Mouse (Mus musculus): ENCODE data around the gene Hist1h2ad. TPM values are rescaled to one million over a fixed set of nuclear protein-coding genes. Genes with fewer than 3 reads are reported as not detected.
A peak's percentile ranks its signal among the peaks of the same experiment; 100 is the strongest.
"Not testable (repeated sequence)": the region's sequence is repeated elsewhere in the genome, so short reads cannot be mapped to it uniquely, and the experiment has no call there.

Gene Hist1h2ad
- polyA plus RNA-seq (2011; ENCODE audit: insufficient read length, low read depth, missing spikeins) = 2.9 and 3.0 TPM in 2 replicates

DNA sequence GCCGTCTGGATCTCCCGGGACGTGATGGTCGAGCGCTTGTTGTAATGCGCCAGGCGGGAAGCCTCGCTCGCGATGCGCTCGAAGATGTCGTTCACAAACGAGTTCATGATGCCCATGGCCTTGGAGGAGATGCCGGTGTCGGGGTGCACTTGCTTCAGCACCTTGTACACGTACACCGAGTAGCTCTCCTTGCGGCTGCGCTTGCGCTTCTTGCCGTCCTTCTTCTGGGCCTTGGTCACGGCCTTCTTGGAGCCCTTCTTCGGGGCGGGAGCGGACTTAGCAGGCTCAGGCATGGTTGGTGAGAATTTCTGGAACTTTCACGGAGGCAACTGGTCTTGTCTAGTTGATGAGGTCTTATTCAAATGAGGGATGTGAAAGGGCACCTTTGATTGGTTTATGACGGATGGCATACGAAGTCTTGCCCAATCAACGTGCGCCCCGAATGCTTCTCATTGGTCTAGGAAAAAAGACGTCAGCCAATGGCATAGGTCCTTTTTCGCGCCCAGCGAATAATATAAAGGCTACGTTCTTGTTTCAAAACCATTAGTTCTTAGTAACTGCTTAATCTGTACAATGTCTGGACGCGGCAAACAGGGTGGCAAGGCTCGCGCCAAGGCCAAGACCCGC, at the start of gene Hist1h2ad, which contains the start of gene Hist1h2bf:
Gene Hist1h2ad, plus strand, starts transcription at position 484 of the 627 bp plus-strand sequence.
Gene Hist1h2bf, minus strand, starts transcription at position 299 of the 627 bp plus-strand sequence.
- H3K4me3 ChIP-seq (ENCODE audit: insufficient read depth, low read length) = peak within 1 kb of the TSS; percentile 49
- peak within 1 kb of the TSS; percentile 92 for H3K27ac ChIP-seq (ENCODE audit: insufficient read depth, low read length)
- H3K4me1 ChIP-seq (ENCODE audit: control insufficient read depth, insufficient read depth, low read length) = not testable (repeated sequence)
- TF ChIP-seq POLR2A (IDR thresholded peaks at IDR 0.05; ENCODE audit: low read depth, low read length) = peak; percentile 69; the same call in 1 of the 2 replicates

DNA sequence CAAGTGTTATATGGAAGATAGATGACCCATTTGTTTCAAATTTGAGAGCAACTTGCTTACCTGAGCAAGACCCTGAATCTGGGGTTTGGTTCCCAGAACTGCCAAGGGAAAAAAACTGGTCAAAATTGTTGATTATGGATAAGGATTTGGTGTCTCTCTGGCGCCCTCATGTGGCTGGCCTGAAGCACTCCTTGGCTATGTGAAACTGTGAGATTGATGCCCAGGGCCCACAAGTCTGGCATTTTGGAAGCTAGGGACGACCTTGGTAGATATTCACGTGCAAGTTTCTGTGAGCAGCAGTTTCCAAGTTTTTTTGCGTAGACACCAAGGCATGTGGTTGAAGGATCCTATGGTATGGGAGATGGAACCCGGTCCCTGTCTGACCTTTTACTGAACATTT, 49.5 kb upstream of the Hist1h2ad start:
- peak; percentile 82; the same call in 1 of the 2 replicates for TF ChIP-seq CTCF (IDR thresholded peaks at IDR 0.05; ENCODE audit: borderline replicate concordance, insufficient read depth, low read length)
- TF ChIP-seq POLR2A (IDR thresholded peaks at IDR 0.05; ENCODE audit: low read depth, low read length) = no peak
- Histone ChIP-seq H3K4me3 (ENCODE audit: insufficient read depth, low read length) (no peak overlapping the region), H3K27ac (ENCODE audit: insufficient read depth, low read length) (no peak overlapping the region), H3K4me1 (ENCODE audit: control insufficient read depth, insufficient read depth, low read length) (peaks cover 7% of the 10 kb centered on the region)

DNA sequence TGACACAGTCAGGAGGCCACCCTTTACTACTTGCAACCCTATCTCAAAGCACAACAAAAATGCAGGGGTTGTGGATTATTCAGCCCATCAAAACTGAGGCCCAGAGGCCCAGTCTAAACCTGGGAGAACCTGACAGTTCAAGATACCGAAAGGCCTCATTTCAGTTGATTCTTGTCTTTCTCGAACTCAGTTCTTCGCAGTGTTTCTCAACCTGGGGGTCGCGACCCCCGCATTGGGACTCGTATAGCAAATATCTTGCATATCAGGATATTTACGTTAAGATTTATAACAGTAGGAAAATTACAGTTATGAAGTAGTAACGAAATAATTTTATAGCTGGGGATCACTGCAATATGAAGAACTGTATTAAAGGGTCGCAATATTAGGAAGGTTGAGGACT, 48.3 kb upstream of the Hist1h2ad start:
- no peak overlapping the region; the same call in 1 of the 2 replicates for H3K4me3 ChIP-seq (ENCODE audit: insufficient read depth, low read length)
- H3K27ac ChIP-seq (ENCODE audit: insufficient read depth, low read length) = no peak overlapping the region
- no peak for TF ChIP-seq POLR2A (IDR thresholded peaks at IDR 0.05; ENCODE audit: low read depth, low read length)
- no peak for TF ChIP-seq CTCF (IDR thresholded peaks at IDR 0.05; ENCODE audit: borderline replicate concordance, insufficient read depth, low read length)
- H3K4me1 ChIP-seq (ENCODE audit: control insufficient read depth, insufficient read depth, low read length) = peaks cover 7% of the 10 kb centered on the region

DNA sequence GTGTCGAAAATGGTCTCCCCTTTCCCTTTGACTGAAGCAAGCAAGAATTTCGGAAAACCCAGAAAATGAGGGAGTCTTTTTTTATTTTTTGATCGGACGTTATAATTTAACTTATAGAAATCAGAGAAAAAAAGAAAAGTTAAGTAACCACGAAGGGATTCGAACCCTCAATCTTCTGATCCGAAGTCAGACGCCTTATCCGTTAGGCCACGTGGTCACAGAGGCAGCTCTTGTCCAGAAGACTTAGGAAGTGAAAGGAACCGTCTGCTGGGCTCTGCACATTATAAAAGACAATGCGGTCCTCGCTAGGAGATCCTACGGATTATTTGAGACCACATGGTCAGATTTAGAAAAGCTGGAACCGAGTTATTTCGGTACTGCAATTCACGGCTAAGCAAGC, 47.9 kb upstream of the Hist1h2ad start:
- Histone ChIP-seq H3K27ac (ENCODE audit: insufficient read depth, low read length) (0 out of 2 replicates have a peak overlapping the region, but pooled peaks have one; percentile 11), H3K4me1 (ENCODE audit: control insufficient read depth, insufficient read depth, low read length) (peaks cover 7% of the 10 kb centered on the region; the same call in 1 of the 2 replicates), H3K4me3 (ENCODE audit: insufficient read depth, low read length) (peak overlapping the region; percentile 70)
- TF ChIP-seq POLR2A (IDR thresholded peaks at IDR 0.05; ENCODE audit: low read depth, low read length) = no peak
- TF ChIP-seq CTCF (IDR thresholded peaks at IDR 0.05; ENCODE audit: borderline replicate concordance, insufficient read depth, low read length) = no peak

DNA sequence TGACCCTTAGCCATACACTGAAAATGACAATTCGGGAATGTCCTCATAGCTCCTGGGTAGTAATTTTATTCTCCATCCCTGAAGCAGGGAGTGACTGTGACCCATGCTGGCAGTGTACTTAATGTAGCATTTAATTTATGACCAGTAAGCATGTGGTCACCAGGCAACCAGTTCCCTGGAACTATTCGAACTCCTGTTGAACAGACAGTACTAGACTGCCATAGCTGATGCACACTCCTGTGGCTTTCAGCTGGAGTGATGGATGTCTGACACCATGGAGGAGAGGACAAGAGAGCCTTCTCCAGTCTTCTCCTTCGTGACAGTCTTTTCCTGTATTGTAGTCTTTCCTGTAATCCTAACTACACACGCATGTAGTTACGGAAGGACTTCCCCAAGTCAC, 45.2 kb upstream of the Hist1h2ad start:
- Histone ChIP-seq H3K27ac (ENCODE audit: insufficient read depth, low read length) (no peak overlapping the region), H3K4me3 (ENCODE audit: insufficient read depth, low read length) (no peak overlapping the region), H3K4me1 (ENCODE audit: control insufficient read depth, insufficient read depth, low read length) (peaks cover 7% of the 10 kb centered on the region; the same call in 1 of the 2 replicates)
- TF ChIP-seq CTCF (IDR thresholded peaks at IDR 0.05; ENCODE audit: borderline replicate concordance, insufficient read depth, low read length) (no peak), POLR2A (IDR thresholded peaks at IDR 0.05; ENCODE audit: low read depth, low read length) (no peak)

DNA sequence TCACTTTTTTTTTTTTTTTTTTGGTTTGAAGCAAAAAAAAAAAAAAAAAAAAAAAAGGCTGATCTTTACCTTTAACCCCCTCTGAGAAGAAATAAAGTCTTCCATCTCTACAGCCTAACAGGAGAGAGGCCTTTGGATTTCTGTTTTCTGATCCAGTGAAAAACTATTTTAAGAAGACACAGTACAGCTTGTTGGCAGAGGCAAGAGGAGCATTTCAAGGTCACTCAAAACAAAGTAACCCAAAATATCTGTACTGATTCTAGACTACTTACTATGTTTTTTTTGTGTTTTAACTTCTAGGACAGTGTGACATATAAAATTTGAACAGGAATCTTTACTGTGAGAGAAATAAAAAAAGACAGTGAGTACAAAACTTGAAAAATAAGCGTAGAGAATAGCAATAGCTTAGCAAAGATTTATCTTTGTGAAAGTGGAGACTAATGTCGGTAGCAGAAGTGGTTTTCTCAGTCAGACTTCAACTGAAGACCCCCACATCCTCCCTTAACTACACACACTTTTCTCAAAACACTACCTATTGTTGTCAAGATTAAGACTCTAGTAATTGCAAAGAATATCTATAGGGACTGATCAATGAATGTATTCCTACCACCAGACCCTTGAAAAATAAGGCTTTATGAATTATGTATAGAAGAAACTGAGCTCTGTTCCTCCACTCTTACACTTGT, 44.6 kb upstream of the Hist1h2ad start:
- H3K4me1 ChIP-seq (ENCODE audit: control insufficient read depth, insufficient read depth, low read length) = peaks cover 7% of the 10 kb centered on the region; the same call in 1 of the 2 replicates
- no peak for TF ChIP-seq POLR2A (IDR thresholded peaks at IDR 0.05; ENCODE audit: low read depth, low read length)
- no peak for TF ChIP-seq CTCF (IDR thresholded peaks at IDR 0.05; ENCODE audit: borderline replicate concordance, insufficient read depth, low read length)
- H3K27ac ChIP-seq (ENCODE audit: insufficient read depth, low read length) = no peak overlapping the region
- 0 out of 2 replicates have a peak overlapping the region, but pooled peaks have one; percentile 66 for H3K4me3 ChIP-seq (ENCODE audit: insufficient read depth, low read length)

DNA sequence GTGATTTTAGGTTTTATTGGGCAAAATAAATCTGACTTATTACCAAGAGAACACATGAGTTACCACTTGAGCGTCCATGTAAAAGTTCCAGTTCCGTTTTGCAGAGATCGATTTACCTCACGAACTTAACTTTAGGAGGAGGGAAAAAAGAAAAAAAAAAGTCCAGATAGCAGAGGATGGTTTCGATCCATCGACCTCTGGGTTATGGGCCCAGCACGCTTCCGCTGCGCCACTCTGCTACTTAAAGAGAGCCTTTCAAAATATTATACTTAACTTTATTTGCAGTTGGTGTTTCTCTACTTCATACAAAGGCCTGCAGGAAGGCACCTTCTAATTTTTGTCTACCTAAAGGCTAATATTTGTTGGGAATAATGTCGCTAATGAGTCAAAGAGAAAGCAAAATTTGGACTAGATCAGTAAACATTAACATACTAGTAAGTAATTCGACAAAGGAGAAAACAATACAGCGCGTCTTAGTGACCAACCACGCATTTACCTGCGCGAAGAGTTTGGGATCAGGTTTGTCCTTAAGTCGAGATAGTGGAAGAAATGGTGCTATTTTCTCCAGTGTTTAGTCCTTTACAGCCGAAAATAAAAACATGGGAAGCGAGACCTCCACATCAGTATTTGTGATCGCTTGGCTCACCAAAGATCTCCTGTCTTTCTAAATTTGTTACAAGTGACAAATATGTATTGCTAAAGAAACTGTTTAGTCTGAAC, 43.8 kb upstream of the Hist1h2ad start:
- Histone ChIP-seq H3K4me1 (ENCODE audit: control insufficient read depth, insufficient read depth, low read length) (peaks cover 7% of the 10 kb centered on the region; the same call in 1 of the 2 replicates), H3K4me3 (ENCODE audit: insufficient read depth, low read length) (peak overlapping the region; percentile 66), H3K27ac (ENCODE audit: insufficient read depth, low read length) (peak overlapping the region; percentile 95)
- TF ChIP-seq POLR2A (IDR thresholded peaks at IDR 0.05; ENCODE audit: low read depth, low read length) (0 out of 2 replicates have a peak, but pooled peaks have one; percentile 38), CTCF (IDR thresholded peaks at IDR 0.05; ENCODE audit: borderline replicate concordance, insufficient read depth, low read length) (no peak)

DNA sequence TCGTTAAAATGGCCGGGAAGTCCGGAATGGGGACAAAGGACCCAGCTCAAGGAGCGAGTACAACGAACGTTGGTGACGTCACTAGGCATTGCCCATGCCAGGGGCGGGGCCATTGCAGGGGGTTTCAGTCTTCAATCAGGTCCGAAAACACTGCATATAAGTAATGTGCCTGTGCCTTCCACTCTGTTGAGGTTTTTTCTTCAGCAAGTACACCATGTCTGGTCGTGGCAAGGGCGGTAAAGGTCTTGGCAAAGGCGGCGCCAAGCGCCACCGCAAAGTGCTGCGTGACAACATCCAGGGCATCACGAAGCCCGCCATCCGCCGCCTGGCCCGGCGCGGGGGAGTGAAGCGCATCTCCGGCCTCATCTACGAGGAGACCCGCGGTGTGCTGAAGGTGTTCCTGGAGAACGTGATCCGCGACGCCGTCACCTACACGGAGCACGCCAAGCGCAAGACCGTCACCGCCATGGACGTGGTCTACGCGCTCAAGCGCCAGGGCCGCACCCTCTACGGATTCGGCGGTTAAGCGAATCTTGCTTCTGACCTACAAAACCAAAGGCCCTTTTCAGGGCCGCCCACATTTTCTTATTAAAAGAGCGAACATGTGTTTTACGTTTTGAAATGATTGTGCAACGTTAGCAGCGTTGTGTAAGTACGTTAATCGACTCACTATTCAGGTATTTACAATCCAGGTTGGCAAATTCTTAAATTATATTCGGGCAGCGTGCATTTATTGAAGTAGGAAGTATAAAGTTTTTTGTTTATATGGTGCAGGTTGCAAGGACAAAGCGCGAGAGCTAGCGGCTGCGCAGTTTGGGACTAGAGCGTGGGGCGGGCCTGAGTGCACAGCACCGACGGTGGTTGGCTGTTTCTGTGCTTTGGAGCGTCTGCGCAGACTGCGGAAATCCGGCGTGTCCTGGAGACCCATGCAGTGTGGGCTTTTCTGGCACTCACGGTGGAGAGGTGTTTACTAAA, 43.0 kb upstream of the Hist1h2ad start, which contains the start of gene Hist1h4h:
Gene Hist1h4h, plus strand, starts transcription at position 150 of the 975 bp plus-strand sequence.
- TF ChIP-seq POLR2A (IDR thresholded peaks at IDR 0.05; ENCODE audit: low read depth, low read length) (peak; percentile 99), CTCF (IDR thresholded peaks at IDR 0.05; ENCODE audit: borderline replicate concordance, insufficient read depth, low read length) (no peak)
- Histone ChIP-seq H3K4me1 (ENCODE audit: control insufficient read depth, insufficient read depth, low read length) (peaks cover 7% of the 10 kb centered on the region; the same call in 1 of the 2 replicates), H3K4me3 (ENCODE audit: insufficient read depth, low read length) (peak within 1 kb of the TSS; percentile 66), H3K27ac (ENCODE audit: insufficient read depth, low read length) (peak within 1 kb of the TSS; percentile 95)

Data from embryonic fibroblast, embryonic 13.5 days (primary cell).